Mouse (Mus musculus): Measurements from ENCODE around the gene Opa3.
A peak's percentile ranks its signal among the peaks of the same experiment; 100 is the strongest.

Gene Opa3

DNA sequence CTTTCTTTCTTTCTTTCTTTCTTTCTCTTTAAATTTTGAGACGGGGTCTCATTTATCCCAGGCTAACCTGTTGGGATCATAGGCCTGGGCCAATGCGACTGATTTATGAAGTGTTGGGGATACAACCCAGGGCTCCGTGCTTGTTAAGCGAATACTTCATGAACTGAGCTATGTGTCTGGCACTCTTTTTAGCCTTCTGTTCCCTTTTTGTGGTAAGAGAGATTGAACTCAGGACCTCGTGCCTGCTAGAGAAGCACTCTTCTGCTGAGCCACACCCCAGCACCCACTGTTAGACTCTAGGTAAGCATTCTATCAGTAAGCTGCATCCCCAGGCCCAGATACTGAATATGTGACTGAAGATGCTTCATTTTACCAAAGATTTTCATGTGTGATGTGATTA is 10.6 kb upstream of the Opa3 start:
- DNase-seq: no peak

DNA sequence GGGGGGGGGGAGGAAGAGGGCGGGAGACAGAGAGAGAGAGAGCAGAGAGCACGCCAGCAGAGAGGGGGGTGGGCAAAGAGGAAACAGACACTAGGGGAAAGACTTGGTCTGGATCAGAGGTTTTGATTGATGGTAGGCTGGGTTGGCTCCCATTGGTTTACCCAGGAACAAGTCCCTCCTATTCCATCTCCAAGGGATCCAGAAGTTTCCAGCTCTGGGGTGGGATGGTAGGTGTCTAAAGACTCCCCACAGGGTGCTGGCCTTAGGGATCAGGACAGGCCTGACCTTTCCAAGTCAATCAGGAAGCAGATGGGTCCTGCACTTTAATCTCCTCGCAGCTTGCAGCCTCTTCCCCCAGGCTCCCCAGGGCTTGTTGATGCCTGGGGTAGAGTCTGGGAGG is 10.2 kb upstream of the Opa3 start:
- no peak for DNase-seq

DNA sequence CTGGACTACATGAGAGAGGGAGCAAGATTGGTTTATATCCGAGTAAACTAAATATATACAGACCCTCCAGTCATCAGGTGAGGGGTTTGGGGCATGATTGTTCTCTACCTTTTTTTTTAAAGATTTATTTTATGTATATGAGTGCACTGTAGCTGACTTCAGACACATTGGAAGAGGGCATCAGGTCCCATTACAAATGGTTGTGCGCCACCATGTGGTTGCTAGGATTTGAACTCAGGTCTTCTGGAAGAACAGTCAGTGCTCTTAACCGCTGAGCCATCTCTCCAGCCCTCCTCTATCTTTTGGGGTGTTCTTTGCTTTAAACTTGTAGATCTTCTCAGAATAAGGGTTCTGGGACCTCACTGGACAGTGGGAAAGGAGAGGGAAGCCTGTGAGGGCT is 8.1 kb upstream of the Opa3 start:
- DNase-seq: no peak

DNA sequence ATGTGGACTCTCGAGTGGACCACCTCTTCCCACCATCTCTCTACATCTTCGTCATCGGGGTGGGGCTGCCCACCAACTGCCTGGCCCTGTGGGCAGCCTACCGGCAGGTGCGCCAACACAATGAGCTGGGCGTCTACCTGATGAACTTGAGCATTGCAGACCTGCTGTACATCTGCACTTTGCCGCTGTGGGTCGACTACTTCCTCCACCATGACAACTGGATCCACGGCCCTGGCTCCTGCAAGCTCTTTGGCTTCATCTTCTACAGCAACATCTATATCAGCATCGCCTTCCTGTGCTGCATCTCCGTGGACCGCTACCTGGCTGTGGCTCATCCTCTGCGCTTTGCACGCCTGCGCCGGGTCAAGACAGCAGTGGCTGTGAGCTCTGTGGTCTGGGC is 5.9 kb upstream of the Opa3 start:
- DNase-seq: no peak

DNA sequence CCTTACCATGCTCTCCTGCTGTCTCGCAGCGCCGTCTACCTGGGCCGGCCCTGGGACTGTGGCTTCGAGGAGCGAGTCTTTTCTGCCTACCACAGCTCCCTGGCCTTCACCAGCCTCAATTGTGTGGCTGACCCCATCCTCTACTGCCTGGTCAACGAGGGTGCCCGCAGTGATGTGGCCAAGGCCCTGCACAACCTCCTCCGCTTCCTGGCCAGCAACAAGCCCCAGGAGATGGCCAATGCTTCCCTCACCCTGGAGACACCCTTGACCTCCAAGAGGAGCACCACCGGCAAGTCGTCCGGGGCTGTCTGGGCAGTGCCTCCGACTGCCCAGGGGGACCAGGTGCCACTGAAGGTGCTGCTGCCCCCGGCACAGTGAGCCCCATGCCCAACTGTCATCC is 5.3 kb upstream of the Opa3 start:
- DNase-seq: no peak

DNA sequence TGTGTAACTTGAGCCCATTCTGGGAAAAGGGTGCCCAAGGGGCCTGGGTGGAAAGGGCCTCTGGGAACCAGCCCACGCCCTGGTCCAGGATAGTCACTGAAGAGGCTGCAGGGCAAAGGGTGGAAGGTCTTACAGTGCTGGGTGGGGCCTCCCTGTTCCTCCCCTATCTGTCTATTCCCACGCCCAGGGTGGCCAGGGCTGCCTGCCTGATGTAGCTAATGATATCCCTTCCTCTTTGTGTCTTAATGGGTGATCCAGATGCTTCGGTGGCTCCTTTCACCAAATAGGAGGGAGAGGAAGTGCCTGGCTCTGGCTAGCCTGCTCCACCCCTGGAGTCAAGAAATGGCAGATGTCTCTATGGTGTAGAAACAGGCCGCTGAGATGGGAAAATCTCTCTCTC is 3.2 kb upstream of the Opa3 start:
- DNase-seq: no peak

DNA sequence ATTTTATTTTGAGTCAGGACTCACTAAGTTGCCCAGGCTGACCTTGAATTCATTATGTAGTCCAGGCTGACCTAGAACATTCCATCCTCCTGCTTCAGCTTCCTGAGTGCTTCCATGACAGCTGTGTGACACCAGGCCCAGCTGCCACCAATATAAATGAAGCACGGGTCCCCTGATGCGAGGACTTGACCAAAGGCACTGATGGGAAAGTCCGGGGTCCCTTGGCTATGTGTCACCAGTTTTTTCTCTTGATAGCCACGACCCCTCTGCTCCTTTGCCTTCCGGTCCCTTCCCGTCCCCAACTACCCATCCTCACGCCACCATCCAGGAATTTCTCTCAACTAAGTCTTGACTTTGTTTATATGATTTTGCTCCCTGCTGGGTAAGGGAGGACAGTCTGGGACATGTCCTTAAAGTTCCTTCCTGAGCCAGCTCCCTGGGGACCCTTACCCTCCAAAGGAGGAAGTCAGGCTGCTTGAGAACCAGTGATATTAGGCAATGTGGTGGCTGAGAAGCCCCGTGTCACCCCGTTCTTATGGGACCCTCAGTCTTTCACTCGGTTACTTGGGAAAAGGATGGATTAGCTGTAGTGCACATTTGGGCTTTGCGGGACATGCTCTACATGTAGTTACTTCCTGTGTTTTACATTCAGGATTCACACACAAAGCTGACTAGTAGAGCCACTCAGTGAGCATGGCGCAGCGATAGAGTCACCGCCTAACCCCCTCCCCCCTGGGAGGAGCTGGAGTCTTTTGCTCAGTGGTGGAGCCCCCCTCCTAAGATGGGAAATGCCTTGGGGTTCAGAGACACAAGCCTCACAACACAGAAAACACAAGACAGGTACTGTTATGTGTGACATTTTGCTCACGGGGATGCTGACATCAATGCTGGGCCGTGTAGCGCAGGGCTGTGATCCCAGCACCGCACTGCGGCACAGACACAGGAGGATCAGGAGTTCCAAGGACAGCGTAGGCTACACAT is 1.0 kb upstream of the Opa3 start:
- DNase-seq: peak; percentile 80

DNA sequence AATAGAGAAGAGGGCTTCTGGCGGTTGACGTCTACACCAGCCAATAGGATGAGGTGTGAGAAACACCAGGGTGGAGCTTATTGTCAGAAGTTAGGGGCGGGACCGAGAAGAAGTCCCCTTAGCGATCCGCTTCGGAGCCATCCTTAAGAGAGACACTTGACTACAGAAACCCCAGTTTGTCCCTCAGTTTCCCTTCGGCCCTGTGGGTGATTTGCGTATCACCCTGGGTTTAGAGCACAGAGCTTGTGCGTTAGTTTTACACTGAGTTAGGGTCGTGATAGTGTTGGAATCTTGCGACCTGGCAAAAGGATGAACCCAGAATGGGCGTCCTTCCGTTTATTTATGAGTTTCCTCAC is 637 bp downstream of the Opa3 start:
- DNase-seq: no peak

DNA sequence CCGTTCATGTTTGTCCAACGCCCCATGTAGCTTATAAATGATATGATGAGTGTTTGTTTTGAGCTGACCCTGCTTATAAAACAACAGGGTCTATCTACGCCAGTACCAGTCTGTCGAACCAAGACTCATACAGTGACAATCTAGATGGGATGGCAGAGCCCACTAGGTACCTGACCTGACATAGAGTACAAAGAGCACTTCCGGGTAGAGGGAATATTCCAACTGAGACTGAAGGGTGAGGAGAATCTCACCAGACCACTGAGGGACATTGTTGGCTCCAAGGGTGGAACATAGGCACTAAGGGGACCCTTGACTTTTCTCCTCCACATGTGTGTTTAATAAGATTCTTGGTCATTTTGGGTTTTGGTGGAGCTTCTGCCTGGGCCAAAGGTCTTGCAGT is 1.3 kb downstream of the Opa3 start:
- peak; percentile 36 for DNase-seq

DNA sequence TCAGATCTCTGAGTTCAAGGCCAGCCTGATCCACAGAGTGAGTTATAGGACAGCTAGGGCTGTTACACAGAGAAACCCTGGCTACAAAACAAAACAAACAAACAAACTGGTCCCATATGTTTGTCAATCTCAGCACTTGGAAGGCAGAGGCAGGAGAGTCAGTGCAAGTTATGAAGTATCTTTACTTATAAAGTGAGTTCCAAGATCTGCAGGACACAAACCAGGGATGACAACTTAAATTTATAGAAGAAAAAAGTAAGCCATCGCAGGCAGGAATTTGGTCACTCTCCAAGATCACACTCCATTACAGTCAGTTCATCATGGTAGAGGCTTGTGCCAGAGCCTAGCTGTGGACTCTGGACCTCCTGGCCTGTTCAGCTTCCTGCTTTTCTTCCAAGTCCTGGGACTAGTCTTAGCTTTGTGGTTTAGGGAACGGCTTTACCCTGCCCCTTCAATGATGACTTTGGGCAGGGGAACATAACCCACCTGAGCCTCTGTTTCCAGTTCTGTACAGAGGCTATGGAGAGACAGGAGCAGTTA is 2.0 kb downstream of the Opa3 start:
- DNase-seq: peak; percentile 54

DNA sequence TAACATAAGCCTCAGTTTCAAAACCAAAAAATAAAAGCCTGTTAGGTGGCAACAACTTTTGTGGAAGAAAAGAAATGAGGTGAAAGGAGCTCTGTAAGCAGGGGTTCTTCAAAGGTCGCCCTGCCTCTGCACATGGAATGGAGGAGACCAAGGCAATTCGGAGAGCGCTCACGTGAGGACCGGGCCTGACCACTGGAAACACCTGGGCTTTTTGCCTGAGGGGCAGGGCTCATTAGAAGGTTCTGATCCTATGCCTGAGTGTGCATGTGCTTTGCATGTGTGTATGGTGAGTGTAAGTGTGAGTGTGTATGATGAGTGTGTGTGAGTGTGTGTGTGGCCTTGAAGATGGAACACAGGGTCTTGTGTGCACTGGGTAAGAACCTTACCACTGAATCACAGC is 2.8 kb downstream of the Opa3 start:
- no peak for DNase-seq

DNA sequence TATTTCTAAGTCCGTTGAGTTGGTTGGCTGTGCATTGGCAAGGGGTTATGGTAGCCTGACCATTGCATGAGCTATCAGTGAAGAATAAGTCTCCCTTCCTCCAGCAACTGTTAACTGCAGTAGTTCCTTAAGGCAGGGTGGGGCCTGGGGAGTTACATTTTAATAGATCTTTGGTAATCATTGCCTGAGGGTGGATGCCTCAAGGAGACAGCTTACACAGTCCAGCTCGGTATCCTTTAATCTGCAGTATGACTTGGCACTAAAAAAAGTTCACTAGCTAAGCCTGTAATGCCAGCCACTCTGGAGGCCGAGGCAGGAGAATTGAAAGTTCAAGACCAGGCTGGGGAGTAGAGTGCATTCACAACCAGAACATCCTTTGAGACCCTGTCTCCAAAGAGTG is 3.7 kb downstream of the Opa3 start:
- DNase-seq: no peak

DNA sequence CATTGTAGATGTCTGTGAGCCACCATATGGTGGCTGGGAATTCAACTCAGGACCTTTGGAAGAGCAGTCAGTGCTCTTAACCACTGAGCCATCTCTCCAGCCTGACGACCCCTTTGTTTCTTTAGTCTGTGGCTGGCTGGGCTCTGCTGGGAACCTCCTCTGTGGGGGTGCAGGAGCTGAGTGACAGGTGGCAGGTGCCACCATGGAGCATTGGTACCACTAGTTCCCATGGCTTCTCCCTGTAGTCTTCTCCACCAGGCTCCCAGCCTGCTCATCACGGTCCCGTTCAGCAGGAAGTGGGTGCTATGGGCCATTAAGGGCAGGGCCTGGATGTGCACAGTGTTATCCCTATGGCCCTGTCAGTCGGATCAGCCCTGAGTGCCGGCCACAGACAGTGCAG is 6.5 kb downstream of the Opa3 start:
- DNase-seq: no peak

DNA sequence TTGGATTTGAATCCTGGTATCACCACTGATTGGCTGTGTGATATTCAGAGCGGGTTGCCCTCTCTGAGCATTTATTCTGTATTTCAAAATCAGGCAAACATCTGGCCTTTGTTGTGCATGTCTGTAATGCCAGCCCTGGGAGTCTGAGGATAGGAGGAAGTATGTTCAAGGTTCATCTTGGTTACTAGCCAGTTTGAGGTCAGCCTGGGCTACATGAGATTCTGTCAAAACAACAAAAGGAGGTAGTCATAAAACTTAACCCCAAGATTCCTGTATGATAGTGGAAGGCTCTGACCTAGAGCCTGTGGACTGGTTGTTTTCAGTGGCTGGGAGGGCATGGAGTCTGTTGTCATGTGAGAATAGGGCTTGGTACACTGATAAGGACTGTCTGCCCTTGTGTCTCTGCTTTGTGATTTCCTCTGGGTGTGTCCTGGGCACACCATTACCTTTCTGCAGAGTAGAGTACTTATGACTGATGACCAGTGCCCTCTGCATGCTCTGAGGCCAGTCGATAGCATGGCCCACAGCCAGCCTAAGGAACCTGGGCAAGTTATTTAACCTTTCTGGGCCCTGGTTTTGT is 7.0 kb downstream of the Opa3 start:
- DNase-seq: no peak

DNA sequence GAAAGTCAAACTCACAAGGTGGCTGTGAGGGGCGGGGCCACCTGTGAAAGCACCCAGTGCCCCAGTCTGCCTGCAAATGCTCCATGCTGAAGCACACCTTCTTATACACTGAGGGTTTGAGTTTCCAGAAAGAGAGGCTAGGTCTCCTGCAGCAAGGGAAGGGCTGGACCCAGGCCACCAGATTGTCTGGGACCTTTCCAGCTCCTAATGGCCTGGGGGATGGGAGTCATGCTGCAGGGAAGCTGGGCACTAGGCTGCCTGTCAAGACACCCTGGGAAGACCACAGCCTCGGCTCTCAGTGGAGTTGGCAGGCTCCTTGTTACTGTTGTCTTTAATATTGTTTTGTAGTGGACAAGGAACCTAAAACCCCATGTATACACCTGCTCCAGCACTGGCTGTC is 8.3 kb downstream of the Opa3 start:
- DNase-seq: peak; percentile 49

DNA sequence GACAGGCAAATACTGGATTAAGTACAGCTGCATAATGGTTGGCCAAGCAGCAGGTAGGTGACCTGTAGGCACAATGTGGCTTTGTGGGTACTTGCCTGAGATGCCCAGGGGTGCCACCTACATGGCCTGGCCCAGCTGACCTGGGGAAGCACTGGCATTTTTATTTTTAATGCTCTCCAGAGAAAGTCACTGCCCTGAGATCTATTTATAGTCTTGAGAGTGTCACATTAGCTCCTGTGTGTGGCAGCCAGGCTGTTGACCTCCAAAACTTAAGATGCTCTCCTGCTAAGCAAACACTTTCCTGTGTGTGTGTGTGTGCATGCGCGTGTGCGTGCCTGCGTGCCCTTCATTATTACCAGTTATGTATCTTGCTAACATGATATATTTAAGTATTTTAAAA is 10.2 kb downstream of the Opa3 start:
- DNase-seq: no peak

DNA sequence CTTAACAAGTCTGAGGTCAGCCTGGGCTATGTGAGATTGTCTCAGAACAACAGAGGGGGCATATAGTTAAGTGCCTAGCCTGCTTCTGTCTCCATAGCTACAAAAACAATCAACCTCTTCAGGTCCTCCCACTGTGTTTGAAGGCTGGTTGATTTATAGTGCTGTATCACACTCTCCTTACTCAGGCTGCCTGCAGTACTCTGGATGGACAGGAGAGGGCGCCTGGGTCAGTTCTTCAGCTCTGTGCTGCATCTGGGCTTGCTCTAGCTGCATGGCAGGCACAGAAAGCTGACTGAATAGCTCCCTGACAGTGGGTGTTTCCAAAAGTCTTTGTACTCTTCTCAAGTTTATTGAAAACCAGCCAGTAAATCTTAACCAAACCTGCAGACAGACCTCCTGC is 11.3 kb downstream of the Opa3 start:
- peak; percentile 84 for DNase-seq

DNA sequence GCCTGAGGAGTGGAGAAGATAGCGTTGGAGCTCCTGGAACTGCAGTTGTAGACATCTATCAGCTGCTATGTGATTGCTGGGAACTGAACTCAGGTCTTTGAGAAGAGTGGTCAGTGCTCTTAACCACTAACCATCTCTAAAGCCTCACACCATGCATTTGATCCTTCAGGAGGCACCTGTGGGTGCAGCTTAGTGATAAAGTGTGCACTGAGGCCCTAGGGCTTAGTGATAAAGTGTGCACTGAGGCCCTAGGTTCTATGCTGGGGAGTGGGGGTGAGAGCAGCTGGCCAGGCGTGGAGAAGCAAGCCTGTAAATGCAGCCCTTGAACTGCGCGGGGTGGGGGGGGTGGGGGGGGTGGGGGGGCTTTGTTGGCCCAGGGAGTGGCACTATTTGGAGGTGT is 11.9 kb downstream of the Opa3 start:
- DNase-seq: no peak

DNA sequence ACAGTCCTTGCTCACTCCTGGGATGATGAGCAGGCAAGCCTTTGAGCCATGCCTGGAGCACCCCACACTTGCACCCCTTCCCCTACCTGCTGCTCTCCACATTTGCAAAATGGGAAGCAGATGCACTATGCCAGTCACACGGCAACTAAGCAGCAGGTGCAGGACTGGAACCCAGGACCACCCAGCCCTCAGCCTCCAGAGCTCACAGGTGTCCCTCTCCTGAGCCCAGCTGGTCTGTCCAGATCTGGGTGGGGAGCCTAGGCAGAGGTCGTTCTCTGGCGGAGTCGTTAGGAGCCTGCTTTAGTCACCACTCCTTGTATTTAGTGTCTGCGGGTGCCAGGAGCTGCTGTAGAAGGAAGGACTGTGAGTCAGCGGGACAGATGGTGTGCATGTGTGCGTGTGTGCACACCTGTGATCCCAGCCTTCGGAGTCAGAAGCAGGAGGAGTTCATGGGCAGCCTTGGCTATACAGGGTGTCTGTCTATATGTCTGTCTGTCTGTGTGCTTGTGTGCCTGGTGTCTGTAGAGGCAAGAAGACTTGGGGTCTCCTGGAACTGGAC is 12.8 kb downstream of the Opa3 start:
- DNase-seq: no peak

DNA sequence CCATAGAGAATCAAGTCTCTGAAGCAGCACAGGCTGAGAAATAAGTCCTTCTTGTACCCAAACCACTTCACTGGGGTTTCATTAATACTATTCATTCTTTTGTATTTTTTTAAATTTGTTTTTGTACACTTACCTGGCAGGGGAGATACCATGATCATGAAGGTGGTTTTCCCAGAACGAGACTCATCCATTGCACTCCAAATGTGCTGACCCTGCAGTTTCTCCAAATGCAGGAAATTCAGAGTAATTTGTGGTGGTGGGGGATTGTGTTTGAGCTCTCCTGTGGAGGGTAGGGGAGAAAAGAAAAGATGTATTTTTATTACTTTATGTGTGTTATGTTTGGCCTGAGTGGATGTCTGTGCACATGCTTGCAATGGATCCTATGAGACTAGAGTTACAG is 13.9 kb downstream of the Opa3 start:
- DNase-seq: no peak

DNA sequence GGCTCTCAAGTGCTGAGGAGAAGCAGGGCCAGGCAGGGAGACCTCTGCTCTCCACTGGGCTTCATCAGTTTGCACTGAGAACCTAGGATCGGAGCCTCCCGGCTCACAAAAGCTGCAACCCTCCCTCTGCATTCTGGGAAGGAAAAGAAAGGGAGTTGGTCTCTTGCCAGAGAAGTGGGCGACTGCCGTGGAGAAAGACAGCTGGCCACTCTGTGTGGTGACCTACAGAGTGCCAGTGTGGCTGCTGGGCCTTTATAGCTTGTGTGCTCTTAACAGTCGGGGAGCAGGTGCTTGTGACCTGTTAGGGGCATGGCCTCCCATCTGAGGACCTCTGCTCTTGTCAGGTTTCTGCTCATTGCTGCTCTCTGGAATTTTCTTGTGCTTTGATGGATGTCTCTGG is 15.7 kb downstream of the Opa3 start:
- DNase-seq: peak; percentile 50

DNA sequence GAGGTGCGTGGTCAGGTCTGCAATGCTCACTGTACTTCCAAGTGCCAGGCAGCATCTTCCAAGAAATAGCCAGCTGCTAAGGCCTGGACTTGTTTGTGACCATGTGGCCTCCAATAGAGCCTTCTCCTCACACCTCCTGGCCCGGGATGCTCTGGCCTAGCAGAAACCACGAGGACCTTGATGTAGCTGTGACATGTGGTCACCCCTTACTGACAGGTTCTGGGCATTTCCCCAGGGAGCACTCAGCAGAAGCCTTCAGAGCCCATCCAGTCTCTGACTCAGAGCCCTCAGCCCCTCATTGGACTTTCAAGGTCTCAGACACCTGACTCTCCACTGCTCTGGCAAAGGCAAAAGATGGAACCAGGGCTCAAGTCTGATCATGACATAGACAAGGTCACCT is 16.9 kb downstream of the Opa3 start:
- no peak for DNase-seq

DNA sequence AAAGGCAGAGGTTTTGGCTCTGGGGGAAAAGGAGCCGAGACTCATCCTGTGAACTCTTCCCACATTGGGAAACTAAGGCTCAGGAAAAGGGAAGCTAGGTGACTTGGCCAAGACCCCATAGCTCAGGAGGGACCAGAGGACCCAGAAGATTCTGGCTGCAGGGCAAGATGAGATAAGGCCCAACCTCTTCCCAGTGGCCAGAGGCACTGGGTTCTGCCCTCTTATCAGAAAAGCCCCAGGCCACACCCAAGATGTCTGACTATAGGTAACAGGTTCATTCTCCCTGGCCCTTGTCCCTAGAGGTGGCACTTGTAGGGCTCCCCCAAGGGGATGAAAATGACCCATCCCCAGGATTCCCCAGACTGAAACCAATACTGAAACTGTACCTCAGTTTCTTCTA is 18.7 kb downstream of the Opa3 start:
- DNase-seq: no peak

DNA sequence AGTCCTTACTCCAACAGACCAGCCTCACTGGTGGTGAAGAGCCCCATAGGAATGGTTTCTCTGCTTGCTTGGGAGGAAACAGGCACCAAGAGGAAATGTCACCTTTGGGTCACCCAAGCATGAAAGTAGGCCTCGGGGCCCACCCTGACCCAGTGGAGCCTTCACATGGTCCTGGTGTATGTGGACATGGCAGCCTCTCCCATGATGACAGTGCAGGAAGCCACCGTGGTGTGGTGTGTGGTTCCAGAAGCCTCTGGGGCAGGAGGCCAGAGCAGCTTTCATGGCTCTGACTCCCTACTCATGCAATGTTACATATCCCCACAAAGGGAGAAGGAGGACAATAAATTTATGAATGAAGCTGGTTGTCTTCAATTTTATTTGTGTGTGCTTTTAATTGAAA is 19.4 kb downstream of the Opa3 start:
- DNase-seq: no peak

All from cerebellum, adult 9-11 months (tissue).